Mouse (Mus musculus) megakaryocyte, embryonic 14.5 days (primary cell): ENCODE results near the gene Pdss2. TPM values are rescaled to one million over a fixed set of nuclear protein-coding genes. Genes with fewer than 3 reads are reported as not detected.

Experiments
- H3K27me3 ChIP-seq: replicated peaks from 2 replicates; pipeline ENCODE3; 2012; ENCODE audit warnings: inconsistent platforms
- H3K36me3 ChIP-seq: replicated peaks from 2 replicates; pipeline ENCODE3; 2012; ENCODE audit warnings: low read length, inconsistent platforms, mixed read lengths
- H3K4me1 ChIP-seq: 2 replicates; pipeline ENCODE4 v1.6.1; 2012; ENCODE audit warnings: inconsistent platforms
- H3K4me3 ChIP-seq: replicated peaks from 2 replicates; pipeline ENCODE3; 2012; ENCODE audit warnings: moderate library complexity, mild to moderate bottlenecking, inconsistent platforms
- H3K9me3 ChIP-seq: 2 replicates; pipeline ENCODE4 v1.6.1; 2012; ENCODE audit warnings: inconsistent platforms
- FLI1 ChIP-seq: IDR thresholded peaks from 2 replicates; pipeline ENCODE4 v1.6.1; 2012; ENCODE audit warnings: low read length, inconsistent platforms, mixed read lengths
- GATA1 ChIP-seq: IDR thresholded peaks from 3 replicates; pipeline ENCODE4 v1.6.1; 2012; ENCODE audit warnings: mixed read lengths, low read length, inconsistent platforms, borderline replicate concordance
- polyA plus RNA-seq: library from polyadenylated mRNA; stranded (reverse); fragments of >175 nt; gene quantifications from 2 replicates; pipeline ENCODE4 v1.2.3, GENCODE M21; 2012; ENCODE audit warnings: low replicate concordance; ENCODE audit not compliant: insufficient read depth

The Pdss2 gene
- polyA plus RNA-seq, 1 experiment: 3.9 TPM

GRCm38 (mm10) chr10:43452663-43452996 is 231.3 kb downstream of the Pdss2 start:
- H3K4me3 ChIP-seq: peak overlapping the region; percentile 84
- TF ChIP-seq GATA1 (no peak), FLI1 (no peak)
- H3K27me3 ChIP-seq: peaks cover 10% of the 10 kb centered on the region

GRCm38 (mm10) chr10:43454219-43454618 is 232.9 kb downstream of the Pdss2 start:
- TF ChIP-seq FLI1 (no peak), GATA1 (no peak)
- Histone ChIP-seq H3K9me3 (peaks cover 18% of the 10 kb centered on the region), H3K4me3 (no peak overlapping the region), H3K27me3 (peaks cover 10% of the 10 kb centered on the region), H3K36me3 (no peaks in the 10 kb centered on the region), H3K4me1 (peaks cover 10% of the 10 kb centered on the region; the same call in 1 of the 2 replicates)

More at GRCm38 (mm10) chr10:43452663-43452996, 231.3 kb downstream of the Pdss2 start:
- peaks cover 14% of the 10 kb centered on the region for H3K9me3 ChIP-seq
- H3K36me3 ChIP-seq: no peaks in the 10 kb centered on the region
- peaks cover 10% of the 10 kb centered on the region; the same call in 1 of the 2 replicates for H3K4me1 ChIP-seq

GRCm38 (mm10) chr10:43454671-43455070 is 233.4 kb downstream of the Pdss2 start:
- H3K27me3 ChIP-seq: peaks cover 10% of the 10 kb centered on the region

GRCm38 (mm10) chr10:43462821-43463220 is 241.5 kb downstream of the Pdss2 start:
- Histone ChIP-seq H3K27me3 (peaks cover 10% of the 10 kb centered on the region), H3K4me3 (no peak overlapping the region), H3K9me3 (peaks cover 9% of the 10 kb centered on the region), H3K4me1 (no peaks in the 10 kb centered on the region), H3K36me3 (no peaks in the 10 kb centered on the region)
- TF ChIP-seq GATA1 (no peak), FLI1 (no peak)

More at GRCm38 (mm10) chr10:43454671-43455070, 233.4 kb downstream of the Pdss2 start:
- Histone ChIP-seq H3K36me3 (no peaks in the 10 kb centered on the region), H3K4me3 (no peak overlapping the region), H3K4me1 (peaks cover 10% of the 10 kb centered on the region; the same call in 1 of the 2 replicates), H3K9me3 (peaks cover 18% of the 10 kb centered on the region)
- no peak for TF ChIP-seq FLI1
- no peak for TF ChIP-seq GATA1

GRCm38 (mm10) chr10:43463227-43463626 is 241.9 kb downstream of the Pdss2 start:
- Histone ChIP-seq H3K27me3 (peaks cover 10% of the 10 kb centered on the region), H3K36me3 (no peaks in the 10 kb centered on the region), H3K4me1 (no peaks in the 10 kb centered on the region), H3K4me3 (no peak overlapping the region), H3K9me3 (peaks cover 7% of the 10 kb centered on the region; the same call in 1 of the 2 replicates)
- TF ChIP-seq GATA1: no peak
- TF ChIP-seq FLI1: no peak

- Histone ChIP-seq H3K27me3 (peaks cover 9% of the 10 kb centered on the region), H3K9me3 (peaks cover 7% of the 10 kb centered on the region; the same call in 1 of the 2 replicates), H3K4me3 (no peak overlapping the region), H3K36me3 (no peaks in the 10 kb centered on the region), H3K4me1 (no peaks in the 10 kb centered on the region)
- TF ChIP-seq FLI1 (no peak), GATA1 (no peak)
Measured at GRCm38 (mm10) chr10:43466223-43466622, 244.9 kb downstream of the Pdss2 start.

- Histone ChIP-seq H3K27me3 (peaks cover 9% of the 10 kb centered on the region), H3K36me3 (no peaks in the 10 kb centered on the region), H3K4me1 (no peaks in the 10 kb centered on the region), H3K9me3 (0 out of 2 replicates have a peak, but pooled peaks cover 2% of the 10 kb centered on the region), H3K4me3 (peak overlapping the region; percentile 33)
- TF ChIP-seq FLI1: no peak
- TF ChIP-seq GATA1: no peak
Measured at GRCm38 (mm10) chr10:43467659-43468058, 246.4 kb downstream of the Pdss2 start.

- H3K27me3 ChIP-seq: peaks cover 11% of the 10 kb centered on the region
- H3K4me1 ChIP-seq: no peaks in the 10 kb centered on the region
- no peak for TF ChIP-seq GATA1
- no peak for TF ChIP-seq FLI1
- no peaks in the 10 kb centered on the region for H3K9me3 ChIP-seq
- no peak overlapping the region for H3K4me3 ChIP-seq
- no peaks in the 10 kb centered on the region for H3K36me3 ChIP-seq
Measured at GRCm38 (mm10) chr10:43468293-43468692, 247.0 kb downstream of the Pdss2 start.

- Histone ChIP-seq H3K4me3 (no peak overlapping the region), H3K36me3 (no peaks in the 10 kb centered on the region), H3K9me3 (no peaks in the 10 kb centered on the region), H3K4me1 (peaks cover 19% of the 10 kb centered on the region), H3K27me3 (peaks cover 4% of the 10 kb centered on the region)
- TF ChIP-seq GATA1 (no peak), FLI1 (no peak)
Measured at GRCm38 (mm10) chr10:43475376-43475775, 254.1 kb downstream of the Pdss2 start.

GRCm38 (mm10) chr10:43477459-43477858 is 256.2 kb downstream of the Pdss2 start:
- TF ChIP-seq GATA1 (no peak), FLI1 (no peak)
- Histone ChIP-seq H3K4me3 (peak overlapping the region; percentile 96), H3K4me1 (peaks cover 38% of the 10 kb centered on the region)

GRCm38 (mm10) chr10:43477865-43478681 is 256.8 kb downstream of the Pdss2 start:
- peaks cover 2% of the 10 kb centered on the region for H3K27me3 ChIP-seq
- no peaks in the 10 kb centered on the region for H3K9me3 ChIP-seq
- peaks cover 39% of the 10 kb centered on the region for H3K4me1 ChIP-seq
- no peak for TF ChIP-seq FLI1
- no peak for TF ChIP-seq GATA1
- peak overlapping the region; percentile 96 for H3K4me3 ChIP-seq
- no peaks in the 10 kb centered on the region for H3K36me3 ChIP-seq

More at GRCm38 (mm10) chr10:43477459-43477858, 256.2 kb downstream of the Pdss2 start:
- Histone ChIP-seq H3K27me3 (peaks cover 2% of the 10 kb centered on the region), H3K36me3 (no peaks in the 10 kb centered on the region), H3K9me3 (no peaks in the 10 kb centered on the region)
